ENCODE assay signal across 26 mouse cellular contexts in genomic region chr13:71733360-71733759, GRCm38 (mm10).
DNase-seq lines count a peak whose midpoint lies in the region; ATAC-seq and TF ChIP-seq lines count a peak whose summit lies in the region.
"Had no signal": no experiment of that assay in that cellular context is flagged by ENCODE, and none has a peak within 500 bp of the region (broad histone marks: within the 10 kb centered on the region; RNA-seq: fewer than 3 reads in every experiment).

No protein-coding gene starts in this region.

- H3K4me3 ChIP-seq in intestine, embryonic 14.5 days (ENCODE audit: low read depth, low read length), result no peak overlapping the region
- no peak overlapping the region for H3K4me3 ChIP-seq in intestine, postnatal 0 days (ENCODE audit: low read depth, low read length)
- no peak overlapping the region for H3K4me3 ChIP-seq in limb, embryonic 10.5 days
- H3K4me3 ChIP-seq: heart, embryonic 12.5 days; heart, embryonic 15.5 days; hindbrain, embryonic 10.5 days; hindbrain, embryonic 13.5 days had no signal

- H3K4me1 ChIP-seq in intestine, embryonic 14.5 days (replicated peaks; ENCODE audit: control insufficient read depth, insufficient read depth, low read length), result no peaks in the 10 kb centered on the region
- H3K4me1 ChIP-seq in intestine, postnatal 0 days (replicated peaks; ENCODE audit: control insufficient read depth, insufficient read depth, low read length), result no peaks in the 10 kb centered on the region
- peaks cover 21% of the 10 kb centered on the region for H3K4me1 ChIP-seq in limb, embryonic 10.5 days
- H3K4me1 ChIP-seq: heart, embryonic 12.5 days; heart, embryonic 15.5 days; hindbrain, embryonic 10.5 days had no signal

- TF ChIP-seq CTCF in intestine, postnatal 0 days (IDR thresholded peaks at IDR 0.05; ENCODE audit: low read depth), result no peak

- WGBS in intestine, embryonic 14.5 days, result 73% methylated on average over 5 of the region's 5 CpGs
- 71% methylated on average over 5 of the region's 5 CpGs for WGBS in intestine, postnatal 0 days
- 79% methylated on average over 5 of the region's 5 CpGs for WGBS in limb, embryonic 10.5 days

- H3K9me3 ChIP-seq in intestine, embryonic 14.5 days (ENCODE audit: control insufficient read depth, low read length), result no peaks in the 10 kb centered on the region
- no peaks in the 10 kb centered on the region for H3K9me3 ChIP-seq in intestine, postnatal 0 days (ENCODE audit: control insufficient read depth)
- no peaks in the 10 kb centered on the region for H3K9me3 ChIP-seq in limb, embryonic 10.5 days (replicated peaks)
- H3K9me3 ChIP-seq: heart, embryonic 12.5 days; heart, embryonic 15.5 days; hindbrain, embryonic 10.5 days; hindbrain, embryonic 13.5 days had no signal

- no peak overlapping the region for H3K4me2 ChIP-seq in intestine, embryonic 14.5 days (ENCODE audit: low read length)
- no peak overlapping the region for H3K4me2 ChIP-seq in intestine, postnatal 0 days (replicated peaks; ENCODE audit: low read depth)
- H3K4me2 ChIP-seq: heart, embryonic 12.5 days; heart, embryonic 15.5 days; hindbrain, embryonic 13.5 days had no signal

- H3K27ac ChIP-seq in intestine, embryonic 14.5 days (ENCODE audit: low read depth), result no peak overlapping the region
- H3K27ac ChIP-seq in intestine, postnatal 0 days (ENCODE audit: low read depth, low read length), result no peak overlapping the region
- H3K27ac ChIP-seq in limb, embryonic 10.5 days, result no peak overlapping the region
- H3K27ac ChIP-seq: heart, embryonic 15.5 days; hindbrain, embryonic 10.5 days; hindbrain, embryonic 13.5 days had no signal

- no peaks in the 10 kb centered on the region for H3K27me3 ChIP-seq in intestine, embryonic 14.5 days (replicated peaks; ENCODE audit: control insufficient read depth, insufficient read depth, low read length)
- H3K27me3 ChIP-seq in intestine, postnatal 0 days (replicated peaks; ENCODE audit: control insufficient read depth, insufficient read depth, low read length), result no peaks in the 10 kb centered on the region
- peaks cover 72% of the 10 kb centered on the region for H3K27me3 ChIP-seq in limb, embryonic 10.5 days (ENCODE audit: low read depth, poor library complexity, severe bottlenecking)
- H3K27me3 ChIP-seq: CH12.LX; heart, embryonic 12.5 days; heart, embryonic 15.5 days; Patski had no signal

- H3K36me3 ChIP-seq in intestine, embryonic 14.5 days (ENCODE audit: control insufficient read depth, insufficient read depth, low read length), result no peaks in the 10 kb centered on the region
- H3K36me3 ChIP-seq in intestine, postnatal 0 days (ENCODE audit: control insufficient read depth, insufficient read depth), result no peaks in the 10 kb centered on the region
- no peaks in the 10 kb centered on the region for H3K36me3 ChIP-seq in limb, embryonic 10.5 days
- H3K36me3 ChIP-seq: G1E; heart, embryonic 12.5 days; heart, embryonic 15.5 days; hindbrain, embryonic 10.5 days; hindbrain, embryonic 13.5 days had no signal

- no peak overlapping the region for H3K9ac ChIP-seq in intestine, embryonic 14.5 days (ENCODE audit: low read length)
- no peak overlapping the region for H3K9ac ChIP-seq in intestine, postnatal 0 days (ENCODE audit: low read depth, low read length)
- H3K9ac ChIP-seq: forebrain, postnatal 0 days; heart, embryonic 12.5 days; heart, embryonic 15.5 days; hindbrain, embryonic 13.5 days had no signal

- peak; percentile 35 for DNase-seq in intestine, embryonic 14.5 days (ENCODE audit: low spot score)
- DNase-seq in fat pad, adult 2 months (ENCODE audit: extremely low read depth, low read depth, low spot score), result peak; percentile 80
- peak; percentile 19 for DNase-seq in skeletal muscle tissue, adult 2 months (ENCODE audit: low read depth, low spot score)
- no peak for DNase-seq in left cerebral cortex, adult 8-10 months (ENCODE audit: low spot score in 2 of 2)
- no peak for DNase-seq in limb, embryonic 10.5 days (ENCODE audit: low spot score)
- DNase-seq: adrenal gland, postnatal 10 days; adrenal gland, postnatal 36 days; B cell, adult 2 months; cerebellum, adult 18-20 months; cerebellum, adult 9-10 months; cerebellum, postnatal 14 days; forebrain, postnatal 0 days; gastrocnemius, postnatal 10 days; heart, adult 18-20 months; heart, postnatal 10 days; heart, postnatal 36 days had no signal

- no peak for ATAC-seq in intestine, embryonic 14.5 days (replicated peaks; ENCODE audit: low FRiP score, low TSS enrichment, low read depth)
- ATAC-seq in intestine, postnatal 0 days, result no peak
- ATAC-seq: forebrain, embryonic 14.5 days; forebrain, postnatal 0 days; hindbrain, embryonic 16.5 days; Patski had no signal

Comparison
In these comparisons a context has a peak if more than half of its experiments do, and no peak if none do; other contexts are left out.
1. DNase-seq: peak in intestine, embryonic 14.5 days (single experiment), fat pad, adult 2 months (single experiment) and skeletal muscle tissue, adult 2 months (single experiment); none in left cerebral cortex, adult 8-10 months (0 of 2) and limb, embryonic 10.5 days (single experiment).